Mouse (Mus musculus) gastrocnemius, adult 18-20 months (tissue): ENCODE measurements around the gene Pacrg. TPM values are rescaled to one million over a fixed set of nuclear protein-coding genes. Genes with fewer than 3 reads are reported as not detected.

ENCODE experiments used
- DNase-seq: peaks from one replicate; pipeline ENCODE4 v3.0.0; 2021; ENCODE audit warnings: low spot score
- total RNA-seq, 2 experiments: library from RNA; stranded (reverse); gene quantifications; 2 replicates each; pipeline ENCODE4 v1.2.3; 2021

Pacrg gene
- total RNA-seq, 2 experiments from 2014 or later = 2.2 to 2.6 TPM

- DNase-seq = no peak
These were observed 213.6 kb downstream of the Pacrg start for GRCm38 (mm10) chr17:10626299-10627095.

- DNase-seq = no peak
These were observed 215.2 kb downstream of the Pacrg start for GRCm38 (mm10) chr17:10624699-10625424.

- no peak for DNase-seq
These were observed 219.5 kb downstream of the Pacrg start for GRCm38 (mm10) chr17:10620621-10621020.

GRCm38 (mm10) chr17:10619881-10620280 lies 220.2 kb downstream of the Pacrg start:
- DNase-seq = no peak

- DNase-seq = no peak
These were observed 222.5 kb downstream of the Pacrg start for GRCm38 (mm10) chr17:10617656-10618055.

GRCm38 (mm10) chr17:10615611-10616010 lies 224.5 kb downstream of the Pacrg start:
- DNase-seq = no peak

GRCm38 (mm10) chr17:10614696-10615095 lies 225.4 kb downstream of the Pacrg start:
- DNase-seq = no peak

GRCm38 (mm10) chr17:10611626-10612025 lies 228.5 kb downstream of the Pacrg start:
- no peak for DNase-seq

- DNase-seq = no peak
These were observed 232.0 kb downstream of the Pacrg start for GRCm38 (mm10) chr17:10608146-10608545.

- no peak for DNase-seq
These were observed 234.0 kb downstream of the Pacrg start for GRCm38 (mm10) chr17:10606090-10606489.

GRCm38 (mm10) chr17:10597741-10598140 lies 242.4 kb downstream of the Pacrg start:
- no peak for DNase-seq

GRCm38 (mm10) chr17:10589604-10590003 lies 250.5 kb downstream of the Pacrg start:
- no peak for DNase-seq

GRCm38 (mm10) chr17:10588922-10589400 lies 251.2 kb downstream of the Pacrg start:
- DNase-seq = no peak

- no peak for DNase-seq
These were observed 256.8 kb downstream of the Pacrg start for GRCm38 (mm10) chr17:10583301-10583700.

- DNase-seq = no peak
These were observed 264.8 kb downstream of the Pacrg start for GRCm38 (mm10) chr17:10575306-10575705.

GRCm38 (mm10) chr17:10572436-10572835 lies 267.7 kb downstream of the Pacrg start:
- DNase-seq = no peak

- no peak for DNase-seq
These were observed 270.8 kb downstream of the Pacrg start for GRCm38 (mm10) chr17:10569270-10569669.

GRCm38 (mm10) chr17:10567411-10567810 lies 272.7 kb downstream of the Pacrg start:
- DNase-seq = no peak

GRCm38 (mm10) chr17:10564191-10564590 lies 275.9 kb downstream of the Pacrg start:
- no peak for DNase-seq

GRCm38 (mm10) chr17:10562871-10563270 lies 277.2 kb downstream of the Pacrg start:
- DNase-seq = no peak

- DNase-seq = no peak
These were observed 280.1 kb downstream of the Pacrg start for GRCm38 (mm10) chr17:10560053-10560452.

GRCm38 (mm10) chr17:10558671-10559070 lies 281.4 kb downstream of the Pacrg start:
- DNase-seq = no peak
